Mouse (Mus musculus): Measurements from ENCODE around the gene Nipal1.

- no peak for TF ChIP-seq CTCF (IDR thresholded peaks at IDR 0.05; ENCODE audit: borderline replicate concordance, insufficient read depth, low read length)
- TF ChIP-seq POLR2A (IDR thresholded peaks at IDR 0.05; ENCODE audit: low read depth, low read length): no peak
Observed at GRCm38 (mm10) chr5:72709451-72709850, 61.9 kb downstream of the Nipal1 start.
